Mouse (Mus musculus): ENCODE measurements around the gene Pdzd8.

- TF ChIP-seq CTCF (IDR thresholded peaks at IDR 0.05; ENCODE audit: extremely low read depth, insufficient read length, insufficient replicate concordance, low read depth, low read length), result no peak
- no peak for TF ChIP-seq POLR2A (IDR thresholded peaks at IDR 0.05; ENCODE audit: low read depth, low read length)
Observed at GRCm38 (mm10) chr19:59276354-59276753, 69.2 kb downstream of the Pdzd8 start.
